Mouse (Mus musculus): Measurements from ENCODE around the gene Gm9507.
"Not testable (repeated sequence)": the region's sequence is repeated elsewhere in the genome, so short reads cannot be mapped to it uniquely, and the experiment has no call there.

Gene Gm9507

GRCm38 (mm10) chr10:77772142-77772541 lies 39.5 kb downstream of the Gm9507 start:
- ATAC-seq (ENCODE audit: low TSS enrichment) = not testable (repeated sequence)

GRCm38 (mm10) chr10:77771225-77771624 lies 40.4 kb downstream of the Gm9507 start, which contains the start of gene Gm3238:
Gene Gm3238, minus strand, starts transcription at chr10:77771325.
- not testable (repeated sequence) for ATAC-seq (ENCODE audit: low TSS enrichment)

GRCm38 (mm10) chr10:77769727-77770126 lies 41.9 kb downstream of the Gm9507 start:
- no peak for ATAC-seq (ENCODE audit: low TSS enrichment)

Data from frontal cortex, adult (tissue).